Mouse (Mus musculus): ENCODE results near the gene Olfr376. TPM values are rescaled to one million over a fixed set of nuclear protein-coding genes. Genes with fewer than 3 reads are reported as not detected.

The Olfr376 gene
- total and polyA plus RNA-seq, 3 experiments, result not detected

GRCm38 (mm10) chr11:73323906-73324830 lies 46.9 kb upstream of the Olfr376 start (continued):
- TF ChIP-seq MYC (IDR thresholded peaks at IDR 0.05; ENCODE audit: low read depth, low read length) (peak; percentile 59; the same call in 1 of the 2 replicates), MAZ (IDR thresholded peaks at IDR 0.05; ENCODE audit: low read depth, low read length) (no peak)

GRCm38 (mm10) chr11:73326485-73326886 lies 44.6 kb upstream of the Olfr376 start:
- peak overlapping the region in 1 of 3 experiments; percentile 39 for H3K4me3 ChIP-seq (replicated peaks in 1 of 3; ENCODE audit: low read depth in 2 of 3, low read length in 2 of 3, poor library complexity in 1 of 3)
- H3K27ac ChIP-seq (ENCODE audit: insufficient read depth, low read depth), result no peak overlapping the region
- H3K9me3 ChIP-seq (replicated peaks; ENCODE audit: low read length), result peaks cover 5% of the 10 kb centered on the region
- DNase-seq (ENCODE audit: extremely low read depth), result no peak
- in situ Hi-C loops (cut with MboI; ENCODE audit: low pct_ligation_motif_present, low pct_unique_long_range_greater_than_20kb, low sequenced_read_pairs) (no loop called here), dilution Hi-C loops (cut with MboI; ENCODE audit: extremely low pct_ligation_motif_present, extremely low pct_unique_long_range_greater_than_20kb, low sequenced_read_pairs) (no loop called here)
- H3K27me3 ChIP-seq (replicated peaks), result peaks cover 66% of the 10 kb centered on the region
- H3K4me2 ChIP-seq (ENCODE audit: insufficient read depth, low read depth, poor library complexity, severe bottlenecking), result peak overlapping the region; percentile 97
- no peak overlapping the region; the same call in 1 of the 2 replicates for H3K9ac ChIP-seq (ENCODE audit: insufficient read depth, low read depth)
- H3K36me3 ChIP-seq (replicated peaks in 1 of 2; ENCODE audit: control insufficient read depth in 1 of 2, insufficient read depth in 1 of 2, low read length in 1 of 2), result no peaks in the 10 kb centered on the region
- H3K79me2 ChIP-seq (replicated peaks; ENCODE audit: control insufficient read depth, extremely low read depth, insufficient read depth, poor library complexity, severe bottlenecking), result no peaks in the 10 kb centered on the region
- H3K4me1 ChIP-seq (ENCODE audit: control insufficient read depth in 1 of 2, insufficient read depth in 2 of 2), result peaks cover 0 to 5% of the 10 kb centered on the region in 2 experiments; a peak in 1 of 4 replicates
- TF ChIP-seq SIN3A (IDR thresholded peaks at IDR 0.05; ENCODE audit: low read length) (no peak), BHLHE40 (IDR thresholded peaks at IDR 0.05; ENCODE audit: low read depth, low read length) (peak; percentile 56; the same call in 1 of the 2 replicates), GABPA (IDR thresholded peaks at IDR 0.05; ENCODE audit: insufficient replicate concordance, low read depth, low read length) (no peak), MAZ (IDR thresholded peaks at IDR 0.05; ENCODE audit: low read depth, low read length) (no peak), MAFK (IDR thresholded peaks at IDR 0.05; ENCODE audit: insufficient replicate concordance, low read length) (peak; percentile 69), ZNF384 (IDR thresholded peaks at IDR 0.05; ENCODE audit: low read depth, low read length) (no peak), MEF2A (IDR thresholded peaks at IDR 0.05; ENCODE audit: borderline replicate concordance, low read depth, low read length) (no peak), ELF1 (IDR thresholded peaks at IDR 0.05; ENCODE audit: low read depth, low read length) (no peak)

DNA sequence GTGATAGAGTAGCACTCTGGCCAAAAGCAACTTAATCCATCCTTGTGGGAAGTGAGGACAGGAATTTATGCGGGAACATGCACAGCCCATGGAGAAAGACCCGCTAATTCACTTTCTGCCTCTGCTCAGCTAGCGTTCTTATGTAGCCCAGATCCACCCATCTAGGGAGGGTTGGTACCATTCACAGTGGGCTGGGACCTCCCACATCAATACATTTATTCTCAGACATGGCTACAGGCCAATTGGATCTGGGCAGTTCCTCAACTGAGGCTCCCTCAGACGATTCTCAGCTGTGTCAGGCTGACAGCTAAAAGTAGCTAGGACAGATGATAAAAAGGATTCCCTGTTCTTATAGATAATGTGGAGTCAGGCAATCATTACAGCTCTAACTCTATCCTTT lies 43.7 kb upstream of the Olfr376 start:
- 0 out of 2 replicates have a peak overlapping the region, but pooled peaks have one; percentile 8 for H3K4me2 ChIP-seq (ENCODE audit: insufficient read depth, low read depth, poor library complexity, severe bottlenecking)
- peaks cover 4% of the 10 kb centered on the region for H3K9me3 ChIP-seq (replicated peaks; ENCODE audit: low read length)
- in situ Hi-C loops (cut with MboI; ENCODE audit: low pct_ligation_motif_present, low pct_unique_long_range_greater_than_20kb, low sequenced_read_pairs), result no loop called here
- peaks cover 69% of the 10 kb centered on the region for H3K27me3 ChIP-seq (replicated peaks)
- no peaks in the 10 kb centered on the region for H3K36me3 ChIP-seq (replicated peaks in 1 of 2; ENCODE audit: control insufficient read depth in 1 of 2, insufficient read depth in 1 of 2, low read length in 1 of 2)
- no peak overlapping the region for H3K27ac ChIP-seq (ENCODE audit: insufficient read depth, low read depth)
- H3K79me2 ChIP-seq (replicated peaks; ENCODE audit: control insufficient read depth, extremely low read depth, insufficient read depth, poor library complexity, severe bottlenecking), result no peaks in the 10 kb centered on the region
- H3K4me3 ChIP-seq (replicated peaks in 1 of 3; ENCODE audit: low read depth in 2 of 3, low read length in 2 of 3, poor library complexity in 1 of 3), result no peak overlapping the region
- dilution Hi-C loops (cut with MboI; ENCODE audit: extremely low pct_ligation_motif_present, extremely low pct_unique_long_range_greater_than_20kb, low sequenced_read_pairs), result no loop called here
- no peak for DNase-seq (ENCODE audit: extremely low read depth)
- TF ChIP-seq MAX (IDR thresholded peaks at IDR 0.05; ENCODE audit: low read length) (no peak), RCOR1 (conservative IDR thresholded peaks at IDR 0.05; ENCODE audit: low read depth, low read length) (no peak)
- no peak overlapping the region for H3K9ac ChIP-seq (ENCODE audit: insufficient read depth, low read depth)
- peaks cover 0 to 5% of the 10 kb centered on the region in 2 experiments; a peak in 1 of 4 replicates for H3K4me1 ChIP-seq (ENCODE audit: control insufficient read depth in 1 of 2, insufficient read depth in 2 of 2)
